Mouse (Mus musculus): ENCODE results near the gene Cnot2.

DNA sequence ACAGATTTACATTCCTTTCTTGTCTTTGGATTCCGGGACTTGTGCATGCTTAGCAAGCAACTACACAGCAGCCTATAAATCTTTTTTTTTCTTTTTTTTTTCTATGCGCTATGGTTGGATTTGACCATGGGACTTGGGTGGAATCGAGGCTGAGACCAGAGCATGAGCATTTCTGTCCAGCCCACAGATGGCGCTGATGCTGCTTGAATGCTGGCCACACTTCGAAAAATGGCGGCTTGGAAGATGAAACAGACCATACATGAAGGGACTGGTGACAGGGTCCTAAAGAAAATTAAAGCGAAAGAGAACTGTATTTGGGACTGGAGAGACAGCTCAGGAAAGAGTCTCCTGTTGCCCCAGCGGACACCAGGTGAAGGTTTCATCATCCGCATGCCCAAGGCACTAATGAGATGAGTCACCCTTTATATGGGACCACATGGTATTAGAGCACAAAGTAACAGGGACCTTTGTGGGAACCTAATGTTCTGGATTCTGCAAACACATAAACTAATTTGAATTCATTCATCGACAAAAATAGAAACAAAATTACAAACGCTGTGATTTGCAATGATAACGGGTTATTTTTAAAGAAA is 117.5 kb downstream of the Cnot2 start:
- TF ChIP-seq CTCF (IDR thresholded peaks at IDR 0.05; ENCODE audit: borderline replicate concordance, insufficient read depth, low read depth, low read length) (no peak), POLR2A (IDR thresholded peaks at IDR 0.05; ENCODE audit: borderline replicate concordance, insufficient read depth, low read length) (no peak)

All from cerebellum, adult 2 months (tissue).